9 mouse cellular contexts compared by ENCODE assay signal in the genomic region with DNA sequence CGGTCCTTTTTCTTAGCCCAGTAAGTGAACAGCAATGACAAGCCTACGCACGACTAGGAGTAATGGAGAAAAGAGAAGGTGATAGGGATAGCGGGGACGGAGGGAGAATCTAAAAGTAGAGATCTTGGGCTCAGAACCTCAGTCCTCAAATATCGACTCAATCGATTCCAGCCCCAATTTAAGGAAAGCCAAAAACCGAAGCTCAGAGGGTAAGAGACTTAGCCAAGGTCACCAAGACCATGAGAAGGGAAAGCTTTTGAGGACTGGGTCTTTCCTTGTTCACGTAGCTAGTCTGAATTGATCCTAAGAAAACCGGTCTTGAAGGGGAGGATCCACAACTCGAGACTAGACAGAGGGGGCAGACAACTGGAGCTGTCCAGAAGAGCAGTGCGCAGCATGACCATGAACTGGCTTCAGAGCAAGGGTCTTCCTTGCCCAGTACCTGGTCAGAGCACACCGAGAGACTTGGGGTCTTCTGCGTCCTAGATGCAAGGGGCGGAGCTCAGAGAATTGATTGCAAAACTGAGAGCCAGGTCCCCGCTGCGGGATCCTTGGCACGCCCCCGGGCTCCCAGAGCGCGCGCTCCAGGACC. TPM values are rescaled to one million over a fixed set of nuclear protein-coding genes. Genes with fewer than 3 reads are reported as not detected.
DNase-seq lines count a peak whose midpoint lies in the region; ATAC-seq lines count a peak whose summit lies in the region.
"Had no signal": no experiment of that assay in that cellular context is flagged by ENCODE, and none has a peak within 500 bp of the region (broad histone marks: within the 10 kb centered on the region; RNA-seq: fewer than 3 reads in every experiment).

No protein-coding gene starts in this region.

- no peak overlapping the region for H3K27ac ChIP-seq in heart, embryonic 12.5 days (ENCODE audit: poor library complexity, severe bottlenecking)
- no peak overlapping the region for H3K27ac ChIP-seq in heart, embryonic 16.5 days (ENCODE audit: low read length)

- H3K9ac ChIP-seq in heart, embryonic 12.5 days: no peak overlapping the region
- H3K9ac ChIP-seq in heart, embryonic 16.5 days (ENCODE audit: low read length): 0 out of 2 replicates have a peak overlapping the region, but pooled peaks have one; percentile 21

- H3K9me3 ChIP-seq in heart, embryonic 12.5 days (replicated peaks): no peaks in the 10 kb centered on the region
- no peaks in the 10 kb centered on the region for H3K9me3 ChIP-seq in heart, embryonic 16.5 days (replicated peaks; ENCODE audit: control insufficient read depth, low read length)

- 0 out of 2 replicates have a peak, but pooled peaks cover 6% of the 10 kb centered on the region for H3K4me1 ChIP-seq in heart, embryonic 12.5 days (replicated peaks)
- peaks cover 4% of the 10 kb centered on the region; the same call in 1 of the 2 replicates for H3K4me1 ChIP-seq in heart, embryonic 16.5 days (ENCODE audit: control insufficient read depth, insufficient read depth, low read length)

- H3K4me3 ChIP-seq in heart, embryonic 12.5 days: peak overlapping the region; percentile 66
- peak overlapping the region; percentile 79 for H3K4me3 ChIP-seq in heart, embryonic 16.5 days (ENCODE audit: low read length)

- no peaks in the 10 kb centered on the region for H3K36me3 ChIP-seq in heart, embryonic 12.5 days
- no peaks in the 10 kb centered on the region for H3K36me3 ChIP-seq in heart, embryonic 16.5 days (ENCODE audit: control insufficient read depth, insufficient read depth)

- peaks cover 60% of the 10 kb centered on the region for H3K27me3 ChIP-seq in heart, embryonic 12.5 days (replicated peaks)
- peaks cover 37% of the 10 kb centered on the region for H3K27me3 ChIP-seq in heart, embryonic 16.5 days (ENCODE audit: control insufficient read depth, insufficient read depth, low read length)
- H3K27me3 ChIP-seq: CH12.LX had no signal

- no peak for DNase-seq in heart, adult 9 months (ENCODE audit: low spot score in 2 of 2)
- peak; percentile 46 for DNase-seq in ZHBTc4 (ENCODE audit: low read depth, low spot score)
- peak; percentile 35 for DNase-seq in mesoderm, embryonic 11.5 days (ENCODE audit: low read depth, low spot score)
- no peak for DNase-seq in gastrocnemius, postnatal 10 days
- DNase-seq in urinary bladder, adult 18-20 months (ENCODE audit: low spot score in 2 of 2): no peak
- DNase-seq in adrenal gland, postnatal 4 days (ENCODE audit: low spot score in 2 of 2): no peak

- WGBS in heart, embryonic 12.5 days: 1% methylated on average over 22 of the region's 22 CpGs
- WGBS in heart, embryonic 16.5 days: under 1% methylated on average over 22 of the region's 22 CpGs

- ATAC-seq in heart, embryonic 12.5 days (ENCODE audit: insufficient number of reproducible peaks, low FRiP score): 0 out of 2 replicates have a peak, but pooled peaks have one; percentile 39
- ATAC-seq in heart, embryonic 16.5 days (replicated peaks; ENCODE audit: extremely low read depth, insufficient read depth, low FRiP score): peak; percentile 32; the same call in 1 of the 2 replicates

- H3K4me2 ChIP-seq in heart, embryonic 12.5 days: peak overlapping the region; percentile 96
- peak overlapping the region; percentile 97 for H3K4me2 ChIP-seq in heart, embryonic 16.5 days (ENCODE audit: low read depth, low read length)

RNA-seq across cellular contexts. Expression of a gene that starts 1.2 kb away (rescaled TPM):
- 0.08 and 0.15 TPM in 2 replicates for polyA plus RNA-seq in heart, embryonic 12.5 days (2016; fragmentation: Nextera tagmentation; extraction: Ambion mirVana)
- 0.14 and 0.47 TPM in 2 replicates for polyA plus RNA-seq in heart, embryonic 16.5 days (2015; fragmentation: Nextera tagmentation; extraction: Ambion mirVana)
- 1 to 10 TPM; 1.0 to 1.7 TPM for total RNA-seq in gastrocnemius, postnatal 10 days (2021)
- total RNA-seq in adrenal gland, postnatal 4 days (2021): 1 to 10 TPM; 4.4 to 4.6 TPM
- total RNA-seq: CH12.LX had no signal

Comparison
In these comparisons a context has a peak if more than half of its experiments do, and no peak if none do; other contexts are left out.
1. DNase-seq: peak in ZHBTc4 (single experiment) and mesoderm, embryonic 11.5 days (single experiment); none in heart, adult 9 months (0 of 2), gastrocnemius, postnatal 10 days (single experiment), urinary bladder, adult 18-20 months (0 of 2) and adrenal gland, postnatal 4 days (0 of 2).